Mouse (Mus musculus) regulatory T cell (primary cell): ENCODE measurements around the gene Tesmin.

Source experiments
- in situ Hi-C: fragments of 300-600 bp; cut with MboI, MseI; formaldehyde crosslinking; loops from one replicate; pipeline ENCODE4 v1.15.1; 2025; ENCODE audit warnings: high pct_unique_total_duplicates

The Tesmin gene

DNA sequence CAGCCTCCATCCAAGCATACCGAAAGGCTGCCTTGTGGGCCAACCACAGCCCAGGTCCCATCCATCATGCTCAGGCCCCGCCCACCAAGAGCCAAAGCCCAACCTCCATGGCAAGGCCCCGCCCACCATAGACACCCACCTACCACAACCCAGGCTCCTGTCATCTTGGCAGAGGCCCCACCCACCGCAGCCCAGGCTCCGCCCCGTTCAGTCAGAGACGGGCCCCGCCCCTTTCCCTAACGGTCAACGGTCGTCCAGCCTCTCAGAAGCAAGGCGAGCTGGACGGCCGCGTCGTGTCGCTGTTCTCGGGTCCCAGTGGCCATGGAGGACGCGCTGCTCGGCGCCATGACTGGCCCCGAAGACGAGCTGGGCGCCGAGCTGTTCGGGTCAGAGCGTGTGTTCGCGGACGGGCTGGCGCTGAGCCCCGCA is at the start of gene Tesmin:
Gene Tesmin (plus strand): TSS at position 229 of the 429 bp plus-strand sequence.
- in situ Hi-C loops, result no loop called here

DNA sequence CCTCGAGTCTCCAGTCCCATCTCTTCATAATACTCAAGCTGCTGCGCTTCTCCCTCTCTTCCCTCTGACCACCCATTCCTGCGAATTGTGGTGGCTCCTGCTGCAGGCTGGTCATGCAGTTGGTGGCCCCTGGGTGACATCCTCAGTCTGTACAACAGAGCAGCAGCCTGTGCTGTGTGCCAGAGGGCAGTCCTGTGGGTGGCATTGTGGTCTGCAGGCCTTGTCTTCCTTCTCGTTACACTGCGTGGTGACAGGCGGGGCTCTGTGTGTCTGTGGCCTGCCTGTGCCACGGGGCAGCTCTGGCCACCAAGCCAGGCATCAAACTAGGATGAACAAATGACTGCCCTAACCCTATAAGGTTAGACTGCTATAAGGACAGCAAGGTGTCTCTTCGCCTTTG is 49.5 kb upstream of the Tesmin start:
- in situ Hi-C loops, result no loop called here

DNA sequence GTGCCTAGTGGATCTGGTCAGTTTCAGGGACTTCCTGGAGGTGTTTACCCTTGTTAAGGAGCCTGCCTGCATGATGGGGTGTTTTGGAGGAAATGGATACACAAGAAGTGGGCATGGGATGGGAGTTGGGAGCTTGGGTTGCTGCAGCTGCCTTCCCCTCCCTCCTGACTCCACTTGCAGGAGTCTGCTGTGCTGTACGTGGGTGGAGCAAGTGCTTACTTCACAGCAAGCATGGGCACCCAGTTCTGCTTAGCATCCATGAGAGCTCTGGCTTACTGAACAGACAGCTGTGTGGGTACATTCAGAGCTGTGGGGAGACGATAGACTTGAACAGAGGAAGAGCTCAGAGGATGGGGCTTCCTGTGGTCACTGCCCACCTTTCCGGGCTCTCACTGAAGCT is 47.6 kb upstream of the Tesmin start:
- in situ Hi-C loops, result no loop called here

DNA sequence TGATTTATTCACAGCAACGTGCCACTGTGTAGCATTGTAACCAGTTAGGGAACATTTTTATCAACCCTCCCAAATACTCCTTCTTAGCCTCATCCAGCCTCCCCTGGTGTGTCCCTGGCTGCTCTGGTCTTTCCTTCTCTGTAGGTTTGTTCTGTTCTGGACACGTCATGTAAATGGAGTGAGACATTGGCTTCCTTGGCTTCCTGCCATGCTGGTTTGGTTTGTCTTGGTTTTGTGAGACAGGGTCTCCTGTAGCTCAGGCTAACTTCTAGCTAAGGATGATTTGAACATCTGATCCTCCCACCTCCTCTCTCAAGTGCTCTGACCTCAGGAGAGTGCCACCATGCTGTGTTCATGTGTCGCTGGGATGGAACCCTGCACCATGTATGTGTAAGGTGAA is 44.7 kb upstream of the Tesmin start:
- in situ Hi-C loops, result no loop called here

DNA sequence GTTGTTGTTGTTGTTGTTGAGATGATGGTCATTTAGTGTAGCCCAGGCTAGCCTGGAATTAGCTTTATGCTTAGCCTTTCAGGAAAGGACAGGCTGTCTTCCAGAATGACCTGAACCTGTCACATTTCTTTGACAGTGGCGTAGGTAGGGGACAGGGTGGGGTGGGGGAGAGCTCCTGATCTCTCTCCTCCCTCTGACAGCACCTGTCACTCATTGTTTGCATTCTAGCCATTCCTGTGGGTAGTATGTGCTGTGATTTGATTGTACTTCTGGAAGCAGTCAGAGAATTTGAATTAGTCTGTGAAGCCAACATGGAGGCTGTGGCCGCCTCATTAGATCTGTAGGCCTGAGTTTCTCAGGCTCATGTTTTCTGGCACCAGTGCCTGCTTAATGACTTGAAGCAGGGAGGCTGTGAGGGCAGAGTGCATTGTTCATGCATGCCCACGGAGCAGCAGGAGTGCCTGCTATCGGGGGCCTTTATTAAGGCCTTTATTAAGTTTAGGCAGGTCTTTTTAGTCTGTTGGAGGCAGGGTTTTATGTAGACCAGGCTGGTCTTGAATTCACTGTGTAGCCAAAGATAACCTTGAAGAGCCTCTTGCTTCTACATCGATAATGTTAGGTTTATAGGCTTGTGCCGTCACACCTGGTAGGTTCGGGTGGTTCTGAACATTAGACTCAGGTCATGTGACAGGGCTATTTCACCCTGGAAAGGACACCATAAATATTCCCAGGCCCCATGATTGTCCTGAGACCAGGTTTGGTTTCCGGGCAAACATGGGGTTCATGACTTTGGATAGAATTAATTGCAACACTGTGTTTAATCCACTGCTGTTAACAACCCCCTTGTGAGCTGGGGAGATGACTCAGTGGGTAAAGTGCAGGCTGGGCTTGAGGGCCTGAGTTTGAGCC is 43.8 kb upstream of the Tesmin start:
- in situ Hi-C loops, result no loop called here

DNA sequence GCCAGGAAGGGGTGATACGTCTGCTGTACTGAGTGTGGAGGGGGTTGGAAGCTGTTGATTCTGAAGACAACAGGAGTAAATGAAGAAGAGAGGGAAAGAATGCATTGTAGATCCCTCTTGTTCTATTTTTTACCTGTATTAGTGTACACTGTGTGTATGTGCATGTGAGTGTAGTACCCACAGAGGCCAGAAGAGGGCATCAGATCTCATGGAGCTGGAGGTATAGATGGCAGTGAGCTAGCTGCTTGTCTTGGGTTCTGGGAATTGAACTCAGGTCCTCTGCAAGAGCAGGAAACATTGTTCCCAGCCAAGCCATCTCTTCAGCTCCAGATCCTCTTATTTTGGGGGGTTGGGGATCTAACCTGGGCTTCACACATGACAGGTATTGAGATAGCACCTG is 40.9 kb upstream of the Tesmin start:
- in situ Hi-C loops, result no loop called here

DNA sequence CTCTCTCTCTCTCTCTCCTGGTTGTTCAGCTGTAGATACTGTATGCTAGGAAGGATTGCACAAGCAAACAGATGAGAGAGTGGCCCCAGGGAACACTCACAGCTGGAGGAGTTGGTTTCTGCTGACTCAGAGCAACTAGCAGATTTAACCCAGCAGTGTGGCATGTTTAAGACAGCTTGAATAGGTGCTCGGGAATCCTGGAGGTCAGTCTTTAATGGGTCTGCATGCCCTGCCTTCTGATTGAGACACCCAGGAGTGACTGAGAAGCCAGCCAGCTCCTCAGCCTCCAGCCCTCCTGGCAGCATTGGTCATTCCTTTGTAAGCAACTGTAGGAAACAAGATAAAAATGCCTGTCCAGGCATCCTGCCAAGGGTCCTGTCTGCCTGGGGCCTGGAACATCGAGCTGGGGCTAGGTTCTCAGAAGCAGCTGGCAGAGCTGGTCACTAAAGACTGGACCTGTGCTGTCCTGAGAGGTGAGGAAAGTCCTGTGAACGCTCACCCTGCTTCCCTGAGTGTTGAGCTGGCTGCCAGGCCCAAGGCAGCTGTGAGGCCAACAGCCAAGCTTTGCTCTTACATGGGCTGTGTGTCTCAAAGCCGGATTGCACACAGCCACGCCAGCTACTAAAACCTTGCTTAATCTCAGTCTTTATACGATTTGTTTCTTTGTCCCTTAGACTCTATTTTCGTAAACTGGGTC is 35.1 kb upstream of the Tesmin start:
- in situ Hi-C loops, result no loop called here

DNA sequence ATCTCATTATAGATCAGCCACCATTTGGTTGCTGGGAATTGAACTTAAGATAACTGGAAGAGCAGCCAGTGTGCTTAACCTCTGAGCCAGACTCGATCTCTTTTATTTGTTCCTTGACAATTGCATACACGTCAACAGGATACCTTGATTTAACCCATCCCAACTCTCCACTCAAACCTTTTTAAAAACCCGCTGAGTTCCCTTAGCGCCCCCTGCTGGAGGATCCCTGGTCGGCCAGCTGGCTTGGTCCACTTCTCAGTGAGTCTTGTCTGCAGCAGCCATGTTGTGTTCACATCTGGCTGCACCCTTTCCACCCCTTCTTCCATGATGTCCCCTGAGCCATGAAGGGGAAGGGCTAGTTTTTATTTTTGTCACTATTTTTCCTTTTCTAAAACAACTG is 33.6 kb upstream of the Tesmin start:
- in situ Hi-C loops, result no loop called here

DNA sequence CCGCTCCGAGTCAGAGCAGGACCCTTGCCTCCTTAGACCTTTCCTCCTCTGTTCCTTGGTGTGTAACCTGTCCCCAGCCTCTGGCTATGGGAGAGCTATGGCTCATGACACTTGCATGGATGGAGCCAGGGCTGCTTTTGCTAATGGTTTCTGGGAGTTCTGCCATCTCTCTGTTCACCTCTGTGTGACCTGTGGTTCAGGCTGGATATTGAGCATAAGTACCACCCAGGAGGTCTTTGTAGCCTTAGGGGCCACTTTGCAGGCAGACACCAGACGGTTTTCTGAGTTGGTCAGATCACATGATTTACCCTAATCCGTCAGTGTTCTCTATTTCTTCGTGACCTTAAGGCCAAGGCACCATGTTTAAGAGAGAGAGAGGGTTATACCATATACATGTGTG is 32.1 kb upstream of the Tesmin start:
- in situ Hi-C loops, result no loop called here

DNA sequence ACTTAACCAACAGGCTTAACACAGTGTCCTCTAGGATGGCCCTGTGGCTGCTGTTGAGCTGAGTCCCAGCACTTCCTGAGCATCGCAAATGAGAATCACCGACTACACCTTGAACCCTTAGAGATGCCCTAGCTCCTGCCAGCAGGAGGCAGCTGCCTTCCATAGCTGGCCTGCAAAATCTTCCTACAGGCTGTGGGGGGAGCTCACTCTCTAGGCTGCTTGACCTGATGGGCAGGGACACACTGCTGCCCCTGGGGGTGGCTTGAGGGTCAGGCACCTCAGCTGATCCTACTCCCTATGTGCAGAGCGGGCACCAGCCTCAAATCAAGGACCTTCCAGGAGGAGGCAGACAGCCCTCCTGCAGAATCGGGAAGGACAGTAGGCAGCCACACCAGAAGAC is 31.0 kb upstream of the Tesmin start:
- in situ Hi-C loops, result no loop called here

DNA sequence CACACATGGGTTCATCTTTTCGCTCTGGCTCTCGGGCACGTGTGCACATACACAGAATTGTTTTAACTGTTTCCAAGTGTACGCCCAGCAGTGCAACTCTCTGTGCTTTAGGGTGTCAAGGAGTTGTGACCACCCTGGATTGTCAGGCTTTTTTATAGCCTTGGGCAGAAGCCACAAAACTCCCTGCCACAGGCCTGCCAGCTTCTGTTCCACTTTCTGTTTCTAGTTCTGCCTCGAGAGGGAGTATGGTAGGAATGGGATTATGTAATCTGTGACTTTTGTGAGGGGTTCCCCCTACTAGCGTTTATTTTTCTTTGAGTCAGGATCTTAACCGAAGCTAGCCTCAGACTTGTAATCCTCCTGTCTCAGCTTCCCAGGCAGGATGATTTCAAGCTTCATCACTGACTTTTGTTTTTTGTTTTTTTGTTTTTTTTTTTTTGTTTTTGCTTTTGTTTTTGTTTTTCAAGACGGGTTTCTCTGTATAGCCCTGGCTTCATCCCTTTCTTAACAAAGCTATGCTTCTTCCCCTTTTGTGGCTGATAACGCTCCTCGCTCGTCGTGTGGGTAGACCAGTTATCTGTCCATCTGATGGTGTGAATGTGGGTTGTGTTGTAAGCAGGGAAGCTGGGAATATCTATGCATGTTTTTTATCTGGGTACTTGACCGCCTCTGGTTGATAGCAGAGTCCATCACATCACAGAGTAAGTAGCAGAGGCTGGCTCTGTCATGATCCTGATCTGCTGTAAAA is 28.6 kb upstream of the Tesmin start:
- in situ Hi-C loops, result no loop called here

DNA sequence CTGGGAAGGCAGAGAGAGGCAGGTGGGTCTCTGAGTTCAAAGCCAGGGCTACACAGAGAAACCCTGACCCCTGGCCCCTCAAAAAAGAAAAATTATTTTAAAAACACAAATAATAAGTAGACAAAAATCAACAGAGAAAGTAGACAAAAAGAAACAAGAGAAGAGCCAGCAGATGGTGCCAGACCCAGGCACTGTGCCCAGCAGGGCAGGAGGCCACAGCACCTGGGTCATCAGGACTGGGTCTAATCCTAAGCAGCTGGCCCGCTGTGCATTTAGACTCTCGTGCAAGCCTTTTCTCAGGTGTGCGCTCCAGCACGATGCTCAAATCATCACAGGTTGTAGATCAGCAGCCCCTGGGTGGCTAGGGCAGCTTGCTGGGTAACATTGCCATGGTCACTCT is 25.1 kb upstream of the Tesmin start:
- in situ Hi-C loops, result no loop called here

DNA sequence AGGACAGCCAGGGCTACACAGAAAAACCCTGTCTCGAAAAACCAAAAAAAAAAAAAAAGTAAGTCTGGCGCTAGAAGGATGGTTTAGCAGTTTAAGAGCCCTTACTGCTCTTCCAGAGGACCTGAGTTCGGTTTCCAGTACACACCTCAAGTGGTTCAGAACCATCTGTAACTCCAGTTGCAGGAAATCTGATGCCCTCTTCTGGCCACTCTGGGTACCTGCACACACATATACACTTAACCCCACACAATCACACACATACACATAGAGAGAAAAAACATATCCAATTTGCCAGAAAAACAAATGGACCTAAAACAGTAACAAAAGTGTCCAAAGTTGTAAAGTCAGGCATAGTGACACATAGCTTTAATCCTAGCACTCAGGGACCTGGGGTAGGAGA is 23.6 kb upstream of the Tesmin start:
- in situ Hi-C loops, result no loop called here

DNA sequence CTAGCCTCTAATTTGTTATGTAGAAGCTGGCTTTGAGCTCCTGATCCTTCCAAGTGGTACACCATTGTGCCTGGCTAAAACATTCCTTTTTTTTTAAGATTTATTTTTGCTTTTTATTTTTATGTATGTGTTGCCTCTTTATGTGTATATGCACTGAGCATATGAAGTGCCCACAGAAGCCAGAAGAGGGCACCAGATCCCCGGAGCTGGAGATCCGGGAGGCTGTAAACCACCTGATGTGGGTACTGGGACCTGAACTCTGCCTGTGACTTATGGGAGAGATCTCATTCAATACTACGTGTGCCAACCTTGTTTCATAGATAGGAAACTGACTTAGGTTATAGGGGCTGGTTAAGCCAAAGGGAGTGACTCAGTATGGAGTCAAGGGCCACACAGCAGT is 20.4 kb upstream of the Tesmin start:
- in situ Hi-C loops, result no loop called here

DNA sequence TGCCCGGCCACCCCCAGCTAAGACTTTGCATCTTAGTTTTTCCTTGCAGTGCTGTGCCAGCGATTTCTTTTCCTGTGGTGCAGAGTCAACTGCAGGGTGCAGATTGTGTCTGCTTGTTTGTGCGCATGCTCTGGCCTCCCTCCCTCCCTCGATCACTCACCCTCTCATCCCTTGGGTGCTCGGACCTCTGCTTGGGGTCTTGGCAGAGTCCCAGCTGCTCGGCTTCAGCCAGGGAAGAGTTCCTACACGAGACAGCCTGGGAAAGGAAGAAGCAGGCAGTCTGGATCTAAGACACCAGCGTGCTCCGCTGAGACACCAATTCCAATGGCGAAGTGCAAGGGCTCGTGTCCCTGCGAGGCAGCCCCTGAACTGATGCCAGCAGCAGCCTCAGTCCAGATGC is 15.3 kb upstream of the Tesmin start:
- in situ Hi-C loops, result no loop called here

DNA sequence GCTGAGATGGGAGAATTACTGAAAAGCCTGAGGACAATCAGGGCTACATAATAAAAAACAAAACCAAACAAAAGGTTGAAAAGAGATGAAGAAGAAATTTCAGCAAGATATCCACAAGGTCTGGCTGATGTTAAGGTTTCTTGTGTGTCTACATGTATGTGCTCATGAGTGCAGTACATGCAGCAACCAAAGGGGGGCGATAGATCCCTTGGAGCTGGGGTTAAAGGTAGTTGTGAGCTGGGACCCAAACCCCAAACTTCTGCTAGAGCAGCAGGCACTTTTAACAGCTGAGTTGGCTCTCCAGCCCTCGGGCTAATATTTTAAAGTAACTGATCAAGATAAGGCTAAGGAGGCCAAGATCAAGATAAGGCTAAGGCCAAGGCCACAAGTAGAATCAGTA is 14.6 kb upstream of the Tesmin start:
- in situ Hi-C loops, result no loop called here

DNA sequence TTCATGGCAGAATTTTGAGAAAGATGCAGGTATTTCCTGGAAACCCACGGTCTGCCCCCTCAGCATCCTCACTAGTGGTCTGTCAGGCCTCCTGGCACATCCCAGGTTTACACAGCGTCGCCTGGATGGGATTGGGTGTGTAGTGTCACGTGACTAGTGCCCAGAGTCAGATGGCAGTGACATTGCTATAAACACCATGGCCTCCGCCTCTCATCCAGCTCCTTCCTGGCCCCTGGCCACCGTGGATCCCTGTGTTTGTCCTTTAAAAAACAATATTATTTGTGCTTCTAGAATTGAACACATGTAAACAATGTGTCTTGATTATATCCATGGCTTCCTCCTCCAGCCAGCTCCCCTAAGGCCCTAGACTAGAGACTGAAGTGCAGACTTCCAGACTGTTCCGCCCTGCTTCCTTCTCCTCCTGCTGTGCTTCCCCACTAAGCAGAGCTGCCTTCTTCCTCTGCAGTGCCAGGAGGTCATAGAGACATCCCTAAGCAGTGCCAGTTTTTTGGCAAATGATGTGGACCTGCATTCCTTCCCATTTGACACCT is 12.6 kb upstream of the Tesmin start:
- in situ Hi-C loops, result no loop called here

DNA sequence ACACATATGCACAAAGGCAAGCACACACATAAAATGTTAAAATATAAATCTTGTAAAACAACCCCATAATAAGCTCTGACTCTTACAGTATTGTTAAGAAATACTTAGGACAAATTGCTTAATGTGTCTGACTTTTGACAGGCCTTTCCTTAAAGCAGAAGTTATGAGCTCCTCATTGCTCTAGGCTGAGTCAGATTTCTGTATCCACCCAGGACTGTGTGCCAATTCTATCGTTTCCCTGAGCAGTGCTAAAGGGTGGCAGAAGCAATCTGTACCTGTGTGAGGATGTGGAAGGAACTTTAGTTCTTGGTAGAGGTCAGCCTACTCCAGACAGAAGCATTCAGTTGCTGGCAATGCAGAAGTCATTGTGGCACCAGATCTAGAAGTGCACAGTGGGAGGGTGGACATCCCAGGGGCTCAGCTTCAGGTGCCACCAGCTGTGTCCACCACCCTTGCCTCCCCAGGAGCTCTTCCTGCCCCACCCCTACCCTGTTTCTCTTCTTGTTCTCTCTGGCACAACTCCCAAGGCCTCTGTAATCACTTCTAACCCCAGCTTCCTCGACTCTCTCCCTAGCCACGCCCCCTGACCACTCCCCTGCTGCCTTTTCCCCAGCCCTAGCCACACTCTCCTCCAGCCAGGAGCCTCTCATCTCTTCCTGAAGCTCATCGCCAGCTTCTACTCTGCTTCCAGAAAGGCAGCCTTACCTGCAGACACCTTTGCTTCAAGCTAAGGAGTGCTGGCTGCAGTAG is 11.5 kb upstream of the Tesmin start:
- in situ Hi-C loops, result no loop called here

DNA sequence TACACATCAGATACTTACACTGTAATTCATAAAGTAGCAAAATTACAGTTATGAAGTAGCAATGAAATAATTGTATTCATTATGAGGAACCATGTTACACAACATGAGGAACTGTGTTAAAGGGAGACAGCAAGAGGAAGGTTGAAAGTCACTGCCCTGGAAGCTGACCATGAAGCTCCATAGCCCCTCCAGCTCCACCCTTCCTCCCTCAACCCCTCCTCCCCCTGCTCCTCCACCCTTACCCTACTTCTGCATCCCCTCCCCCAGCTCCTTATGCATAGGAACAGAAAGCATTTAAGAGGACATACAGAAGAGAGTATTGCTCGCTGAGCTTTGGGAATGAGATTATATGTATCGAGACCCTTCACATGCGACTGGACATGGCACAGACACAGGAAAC is 10.0 kb upstream of the Tesmin start:
- in situ Hi-C loops, result no loop called here

DNA sequence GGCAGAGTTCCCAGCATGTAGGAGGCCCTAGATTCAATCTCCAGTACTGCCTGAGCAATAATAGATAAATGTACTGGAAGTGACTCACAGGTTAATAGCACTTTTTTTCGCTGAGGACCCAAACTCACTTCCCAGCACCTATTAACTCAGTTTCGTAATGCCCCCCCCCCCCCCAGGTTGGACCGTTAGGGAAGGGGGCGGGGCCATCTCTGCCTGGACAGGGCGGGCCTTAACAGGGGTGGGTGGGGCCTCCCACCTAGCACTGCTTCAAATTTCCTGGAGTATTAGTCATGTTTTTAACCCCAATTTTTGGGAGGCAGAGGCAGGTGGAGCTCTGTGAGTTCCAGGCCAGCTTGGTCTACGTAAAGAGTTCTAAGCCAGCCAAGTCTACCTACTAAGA is 596 bp upstream of the Tesmin start:
- in situ Hi-C loops, result no loop called here

DNA sequence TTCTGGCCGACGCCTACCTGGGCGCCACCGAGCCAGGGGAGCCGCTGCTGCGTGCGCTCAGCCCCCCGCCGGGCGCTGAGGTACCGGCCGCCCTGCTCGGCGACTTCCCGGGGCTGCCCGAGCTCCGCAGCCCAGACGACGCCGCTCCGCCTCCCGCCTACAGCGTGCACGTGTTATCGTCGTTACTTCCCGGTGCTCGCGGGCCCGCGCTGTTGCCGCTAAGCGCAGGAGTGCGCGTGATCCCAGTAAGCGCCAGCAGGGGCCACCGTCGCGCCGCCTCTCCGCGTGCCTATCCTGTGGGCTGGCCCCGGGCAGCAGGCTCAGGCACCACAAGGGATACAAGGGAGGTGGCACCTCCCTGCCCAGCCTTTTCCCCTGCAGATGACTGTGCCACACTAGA is 432 bp downstream of the Tesmin start:
- in situ Hi-C loops, result no loop called here
